Mouse (Mus musculus) heart, embryonic 11.5 days (tissue): ENCODE measurements around the gene Zzz3. TPM values are rescaled to one million over a fixed set of nuclear protein-coding genes. Genes with fewer than 3 reads are reported as not detected.

Source experiments
- ATAC-seq: fragments of 200-750 bp; cut with Nextera tagmentation; replicated peaks from 2 replicates; pipeline ENCODE4 v1.8.0; 2017; ENCODE audit warnings: moderate library complexity; ENCODE audit not compliant: insufficient number of reproducible peaks, low FRiP score, low TSS enrichment
- H3K27ac ChIP-seq: fragments of 300-500 bp; sonication (generic); 2 replicates; pipeline ENCODE4 v1.5.1; 2014; ENCODE audit warnings: mild to moderate bottlenecking, low read depth, low read length
- H3K27me3 ChIP-seq: fragments of 300-500 bp; sonication (generic); 2 replicates; pipeline ENCODE4 v1.6.1; 2014; ENCODE audit warnings: mild to moderate bottlenecking, low read length, mixed read lengths; ENCODE audit not compliant: control insufficient read depth, insufficient read depth
- H3K36me3 ChIP-seq: fragments of 300-500 bp; sonication (generic); 2 replicates; pipeline ENCODE4 v1.6.1; 2014; ENCODE audit warnings: mild to moderate bottlenecking, low read length, moderate library complexity, mixed read lengths; ENCODE audit not compliant: control insufficient read depth, insufficient read depth
- H3K4me1 ChIP-seq: fragments of 300-500 bp; sonication (generic); 2 replicates; pipeline ENCODE4 v1.6.1; 2014; ENCODE audit warnings: low read length; ENCODE audit not compliant: control insufficient read depth, insufficient read depth
- H3K4me2 ChIP-seq: fragments of 300-500 bp; sonication (generic); 2 replicates; pipeline ENCODE4 v1.6.1; 2014; ENCODE audit warnings: mild to moderate bottlenecking, moderate library complexity
- H3K4me3 ChIP-seq: fragments of 300-500 bp; sonication (generic); 2 replicates; pipeline ENCODE4 v1.5.1; 2014; ENCODE audit warnings: low read depth, low read length
- H3K9ac ChIP-seq: fragments of 300-500 bp; sonication (generic); 2 replicates; pipeline ENCODE4 v1.6.1; 2014; ENCODE audit warnings: mild to moderate bottlenecking, low read depth, low read length, moderate library complexity
- H3K9me3 ChIP-seq: fragments of 300-500 bp; sonication (generic); replicated peaks from 2 replicates; pipeline ENCODE4 v1.6.1; 2016; ENCODE audit warnings: low read length; ENCODE audit not compliant: control insufficient read depth
- WGBS: fragments of 180-500 bp; shearing (Covaris S2); extraction: QIAGEN DNeasy Blood & Tissue Kit; methylation state at CpG from one replicate; pipeline ENCODE4 v1.1.7; 2014; ENCODE audit not compliant: insufficient replicate concordance; 5-methylcytosine and 5-hydroxymethylcytosine counted together
- polyA plus RNA-seq: library from polyadenylated mRNA; unstranded; fragments of >200 nt; fragmentation: Nextera tagmentation; extraction: Ambion mirVana; gene quantifications from 2 replicates; pipeline ENCODE4 v1.2.1, GENCODE M21; 2014

The Zzz3 gene
- polyA plus RNA-seq, 1 experiment from 2014 or later: 43.0 TPM

DNA sequence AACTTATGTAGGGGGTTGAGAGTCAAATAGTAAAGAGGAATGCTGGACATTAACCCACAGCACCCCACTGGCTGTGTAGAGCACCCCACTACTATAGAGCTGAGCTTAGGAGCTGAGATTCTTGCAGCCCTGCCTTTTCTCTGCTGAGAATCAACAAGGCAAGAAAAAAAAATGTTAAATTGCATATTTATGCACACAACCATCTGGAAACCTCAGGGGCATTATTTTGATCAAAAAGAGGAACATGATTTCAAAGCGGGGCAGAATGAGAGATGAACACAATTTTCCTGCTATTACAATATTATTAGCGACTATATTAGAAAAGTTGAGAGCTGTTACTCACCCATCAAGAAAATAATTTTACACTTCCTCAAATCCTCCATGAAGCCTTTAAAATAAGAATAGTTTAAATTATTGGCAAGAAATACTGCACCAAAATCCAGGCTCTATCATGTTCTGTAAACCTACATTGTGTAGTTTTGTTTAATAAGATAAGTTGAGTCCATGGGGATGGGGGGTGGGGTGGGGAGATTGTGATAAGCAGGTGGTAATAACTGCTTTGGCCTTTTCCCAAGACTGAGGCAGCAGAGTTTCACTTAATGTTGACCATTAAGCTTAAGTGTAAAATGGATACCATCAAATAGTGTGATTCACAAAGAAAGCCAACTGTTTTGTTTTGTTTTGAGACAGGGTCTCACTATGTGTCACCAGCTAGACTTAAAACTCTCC lies 103.9 kb downstream of the Zzz3 start:
- WGBS: 74% methylated on average over 2 of the region's 2 CpGs
- no peak overlapping the region for H3K4me2 ChIP-seq
- H3K27ac ChIP-seq: no peak overlapping the region
- no peaks in the 10 kb centered on the region for H3K36me3 ChIP-seq
- no peaks in the 10 kb centered on the region for H3K9me3 ChIP-seq
- H3K4me3 ChIP-seq: no peak overlapping the region
- peaks cover 21% of the 10 kb centered on the region for H3K4me1 ChIP-seq
- no peak for ATAC-seq
- no peak overlapping the region for H3K9ac ChIP-seq
- H3K27me3 ChIP-seq: peaks cover 12% of the 10 kb centered on the region; the same call in 1 of the 2 replicates

DNA sequence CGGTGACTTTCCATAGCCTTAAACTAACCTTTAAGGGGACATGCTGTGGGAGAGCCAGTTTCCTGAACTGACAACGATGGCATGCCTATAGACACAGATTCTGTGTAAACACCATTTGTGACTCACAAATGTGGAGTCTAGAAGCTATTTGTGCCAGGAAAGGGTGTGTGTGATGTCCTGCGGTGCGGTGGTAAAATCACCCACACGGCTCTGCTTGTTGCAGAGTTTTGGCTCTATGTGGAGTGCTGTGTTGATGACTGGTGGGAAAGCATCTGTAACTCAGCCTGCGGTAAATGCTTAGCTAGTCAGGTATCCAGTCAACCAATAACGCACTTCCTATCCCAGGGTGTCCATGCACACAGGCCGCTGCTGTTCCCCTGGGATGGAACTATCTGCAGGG lies 112.6 kb downstream of the Zzz3 start:
- Histone ChIP-seq H3K9me3 (no peaks in the 10 kb centered on the region), H3K4me1 (no peaks in the 10 kb centered on the region), H3K9ac (no peak overlapping the region), H3K4me2 (no peak overlapping the region), H3K27me3 (peaks cover 10% of the 10 kb centered on the region; the same call in 1 of the 2 replicates), H3K27ac (no peak overlapping the region), H3K4me3 (no peak overlapping the region), H3K36me3 (no peaks in the 10 kb centered on the region)
- 79% methylated on average over 8 of the region's 8 CpGs for WGBS
- ATAC-seq: no peak

DNA sequence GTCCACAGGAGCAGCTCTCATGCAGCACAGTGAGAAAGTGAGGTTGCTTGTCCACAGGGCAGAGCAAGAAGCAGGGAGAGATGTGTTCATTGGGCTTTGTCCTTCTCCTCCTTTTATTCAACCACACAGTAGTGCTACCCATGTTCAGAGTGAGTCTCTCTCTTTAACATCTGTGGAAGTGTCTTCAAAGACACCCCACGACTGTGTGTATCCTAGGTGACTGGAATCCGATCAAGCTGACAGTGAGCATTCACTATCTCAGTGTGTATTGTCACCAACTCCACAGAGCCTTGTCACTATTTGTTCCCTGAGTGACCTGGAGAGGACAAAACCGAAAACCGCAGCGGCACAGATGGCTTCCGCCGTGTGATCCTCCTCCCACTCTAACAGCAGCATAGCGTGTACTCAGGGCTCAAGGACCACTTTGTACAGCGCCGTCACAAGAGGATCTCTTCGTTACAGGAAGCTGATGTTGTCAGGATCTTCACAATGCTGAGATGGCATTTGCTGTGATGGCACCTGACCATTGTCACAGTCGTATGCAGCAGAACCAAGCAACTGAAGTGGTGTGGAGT lies 113.2 kb downstream of the Zzz3 start:
- Histone ChIP-seq H3K27me3 (peaks cover 13% of the 10 kb centered on the region; the same call in 1 of the 2 replicates), H3K27ac (no peak overlapping the region), H3K4me3 (no peak overlapping the region), H3K36me3 (no peaks in the 10 kb centered on the region), H3K9ac (no peak overlapping the region), H3K4me1 (no peaks in the 10 kb centered on the region), H3K9me3 (no peaks in the 10 kb centered on the region), H3K4me2 (no peak overlapping the region)
- WGBS: 69% methylated on average over 12 of the region's 12 CpGs
- no peak for ATAC-seq

DNA sequence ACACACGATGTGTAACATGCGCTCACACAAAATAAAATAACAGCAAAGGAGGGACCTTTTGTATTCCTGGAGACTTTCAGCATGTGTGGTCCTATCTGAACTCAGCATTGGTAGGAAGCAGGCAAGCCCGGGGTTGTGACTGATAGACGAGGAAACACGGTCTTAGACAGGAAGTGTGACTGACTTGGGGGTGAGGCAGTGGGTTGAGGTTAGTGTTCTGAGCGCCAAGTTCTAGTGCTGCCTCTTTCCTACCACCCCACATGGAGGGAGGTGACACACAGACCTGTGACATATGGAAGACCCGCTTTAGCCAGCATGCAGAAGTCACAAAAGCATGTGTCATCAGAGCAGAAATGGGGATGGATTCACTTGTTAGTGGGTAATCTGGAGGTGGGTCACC lies 114.0 kb downstream of the Zzz3 start:
- no peak overlapping the region for H3K4me3 ChIP-seq

More for the DNA sequence above, 114.0 kb downstream of the Zzz3 start:
- Histone ChIP-seq H3K9me3 (no peaks in the 10 kb centered on the region), H3K36me3 (no peaks in the 10 kb centered on the region), H3K4me2 (no peak overlapping the region), H3K27ac (no peak overlapping the region), H3K4me1 (no peaks in the 10 kb centered on the region), H3K27me3 (peaks cover 16% of the 10 kb centered on the region; the same call in 1 of the 2 replicates), H3K9ac (no peak overlapping the region)
- no peak for ATAC-seq
- 75% methylated on average over 7 of the region's 7 CpGs for WGBS

Other genes starting within 250 kb of the Zzz3 start
- gene Gipc2, start 229.2 kb upstream of the Zzz3 start, polyA plus RNA-seq: 3.8 and 4.4 TPM in 2 replicates
- gene Dnajb4, start 185.2 kb upstream of the Zzz3 start, polyA plus RNA-seq: 46.2 and 49.0 TPM in 2 replicates
- gene Fubp1, start 185.1 kb upstream of the Zzz3 start, polyA plus RNA-seq: 158 TPM in 2 replicates
- 165 and 210 TPM in 2 replicates for gene Nexn, start 129.1 kb upstream of the Zzz3 start, polyA plus RNA-seq
- gene Miga1, start 55.1 kb upstream of the Zzz3 start, polyA plus RNA-seq: 12.8 and 16.7 TPM in 2 replicates
- gene Usp33, start 49.0 kb upstream of the Zzz3 start, polyA plus RNA-seq: 31.9 and 35.1 TPM in 2 replicates